Mouse (Mus musculus) megakaryocyte, embryonic 14.5 days (primary cell): ENCODE measurements around the gene Thtpa.

ENCODE experiments used
- FLI1 ChIP-seq: IDR thresholded peaks from 2 replicates; pipeline ENCODE4 v1.6.1; 2012; ENCODE audit warnings: low read length, inconsistent platforms, mixed read lengths
- GATA1 ChIP-seq: IDR thresholded peaks from 3 replicates; pipeline ENCODE4 v1.6.1; 2012; ENCODE audit warnings: mixed read lengths, low read length, inconsistent platforms, borderline replicate concordance

- TF ChIP-seq GATA1 (no peak), FLI1 (no peak)
These were observed 41.1 kb downstream of the Thtpa start for GRCm38 (mm10) chr14:55135676-55136075.
